Mouse (Mus musculus): ENCODE data around the gene Wdr41. TPM values are rescaled to one million over a fixed set of nuclear protein-coding genes. Genes with fewer than 3 reads are reported as not detected.

Gene Wdr41
- total RNA-seq (2022), result 10 to 100 TPM; 21.7 to 26.7 (median 24.0) TPM

DNA sequence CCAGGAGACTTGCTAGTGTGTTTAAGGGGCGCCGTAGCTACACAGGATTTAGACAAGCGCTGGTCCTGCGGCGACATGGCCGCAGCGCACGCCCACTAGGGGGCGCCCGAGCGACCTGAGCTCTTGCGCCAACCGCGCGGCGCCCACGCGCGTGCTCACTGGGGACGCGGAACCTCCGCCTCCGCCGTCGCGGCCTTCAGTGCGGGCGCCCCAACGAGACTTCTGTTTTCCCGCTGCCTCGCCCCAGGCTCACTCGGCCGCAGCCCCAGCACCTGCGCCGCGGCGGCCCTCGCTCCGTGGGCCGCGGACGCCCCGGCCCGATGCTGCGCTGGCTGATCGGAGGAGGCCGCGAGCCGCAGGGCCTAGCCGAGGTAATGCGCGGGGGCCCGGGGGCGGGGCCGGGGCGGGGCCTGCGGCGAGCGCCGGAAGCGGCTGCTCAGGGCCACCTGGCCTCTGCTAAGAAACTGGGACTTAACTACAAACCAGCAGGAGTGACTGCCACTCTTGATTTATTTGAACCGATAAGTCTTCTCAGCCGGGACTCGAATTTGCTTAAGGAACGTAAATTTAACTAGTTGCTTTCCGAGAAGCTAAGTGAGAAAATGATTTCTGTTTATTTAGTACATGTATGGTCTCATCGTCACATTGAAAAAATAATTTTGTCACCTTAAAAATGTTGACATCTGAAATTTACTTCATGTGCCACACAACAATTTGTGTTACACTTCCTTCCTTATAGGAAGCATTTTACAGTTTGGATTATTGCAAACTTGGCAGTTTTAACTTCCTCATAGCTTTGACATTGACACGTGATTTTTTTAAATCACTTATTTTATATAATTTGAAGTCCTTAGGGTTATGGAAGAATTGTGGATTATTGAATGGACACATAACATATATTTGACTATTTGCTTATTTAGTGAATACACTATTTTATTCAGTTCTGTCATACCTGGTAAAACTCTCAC lies at the start of gene Wdr41:
TSS of gene Wdr41 (plus strand) at position 126 of the 968 bp plus-strand sequence.
- DNase-seq, result peak; percentile 84

- DNase-seq, result no peak
Measured at GRCm38 (mm10) chr13:94928086-94928485, 48.1 kb upstream of the Wdr41 start.

DNA sequence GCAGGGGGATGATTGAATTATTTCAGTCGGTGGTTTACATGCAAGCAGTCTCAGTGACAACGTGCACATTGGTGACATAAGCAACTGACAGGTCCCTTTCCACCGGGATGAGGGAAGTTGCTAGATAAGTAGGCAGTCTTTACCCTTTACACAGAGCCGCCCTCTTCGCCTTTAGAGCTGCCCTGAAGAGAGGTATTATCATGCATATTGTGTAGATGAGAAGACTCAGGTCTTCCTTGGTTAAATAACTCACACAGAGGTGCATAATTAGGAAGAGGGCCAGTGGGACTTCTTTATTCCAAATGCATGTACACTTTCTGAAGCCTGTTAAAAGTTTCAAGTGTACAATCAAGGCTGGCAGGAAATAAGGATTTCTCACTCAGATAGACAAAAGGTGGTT lies 37.7 kb upstream of the Wdr41 start:
- DNase-seq, result no peak

DNA sequence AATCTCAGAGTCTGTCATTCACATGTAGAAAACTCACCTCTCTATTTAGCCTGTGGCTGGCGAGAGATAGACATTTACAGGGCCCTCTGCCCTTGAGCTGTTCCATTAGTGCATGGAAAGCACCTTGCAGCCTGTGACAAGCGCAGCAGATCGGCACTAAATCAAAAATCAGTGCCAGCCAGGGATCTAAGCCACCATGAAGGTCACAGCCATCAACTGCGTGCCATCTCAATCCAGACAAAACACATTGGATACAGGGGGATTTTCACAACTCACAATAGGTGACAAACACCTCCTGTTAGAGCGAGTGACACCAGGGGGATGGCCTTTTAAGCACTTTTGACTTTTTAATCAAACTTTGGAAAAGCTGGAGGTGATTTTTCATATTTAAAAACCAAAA lies 36.0 kb upstream of the Wdr41 start:
- peak; percentile 18 for DNase-seq

DNA sequence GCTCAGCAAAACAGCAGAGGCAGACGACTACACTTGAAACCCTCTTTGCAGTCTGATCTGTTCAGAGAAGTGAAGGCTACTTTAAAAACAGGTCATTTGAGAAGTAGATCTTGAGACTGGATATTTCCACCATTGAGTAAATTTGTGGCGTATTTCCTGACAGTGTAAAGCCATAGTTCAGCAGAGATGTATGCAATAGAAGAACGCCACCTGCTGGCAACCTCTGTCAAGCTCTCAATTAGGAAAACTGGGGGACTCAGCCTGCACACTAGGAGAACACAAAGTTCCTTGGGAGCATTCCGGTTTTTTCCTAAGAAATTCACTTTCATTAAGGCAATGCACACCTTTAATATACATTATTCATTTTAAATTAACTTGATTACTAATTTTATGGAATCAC lies 34.9 kb upstream of the Wdr41 start:
- peak; percentile 34 for DNase-seq

DNA sequence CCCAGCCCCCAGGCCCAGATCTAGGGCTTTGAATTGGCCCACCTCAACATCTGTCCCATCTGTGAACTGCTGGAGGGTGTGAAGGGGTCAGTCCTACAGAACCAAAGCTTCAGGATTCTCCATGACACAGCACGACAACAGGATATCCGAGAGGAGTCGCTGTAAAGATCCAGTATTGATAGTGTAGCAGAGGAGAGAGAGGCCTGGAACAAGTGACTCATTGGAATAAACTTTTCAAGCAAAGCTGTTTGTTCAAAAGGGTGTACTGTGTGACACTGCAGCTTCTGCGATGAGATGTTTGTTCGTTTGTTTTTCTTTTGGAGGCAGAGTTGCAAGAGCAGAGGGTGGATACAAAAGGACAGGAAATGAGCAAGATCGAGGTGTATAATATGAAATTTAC lies 20.2 kb upstream of the Wdr41 start:
- DNase-seq, result no peak

GRCm38 (mm10) chr13:94957965-94958364 lies 18.2 kb upstream of the Wdr41 start:
- DNase-seq, result no peak

DNA sequence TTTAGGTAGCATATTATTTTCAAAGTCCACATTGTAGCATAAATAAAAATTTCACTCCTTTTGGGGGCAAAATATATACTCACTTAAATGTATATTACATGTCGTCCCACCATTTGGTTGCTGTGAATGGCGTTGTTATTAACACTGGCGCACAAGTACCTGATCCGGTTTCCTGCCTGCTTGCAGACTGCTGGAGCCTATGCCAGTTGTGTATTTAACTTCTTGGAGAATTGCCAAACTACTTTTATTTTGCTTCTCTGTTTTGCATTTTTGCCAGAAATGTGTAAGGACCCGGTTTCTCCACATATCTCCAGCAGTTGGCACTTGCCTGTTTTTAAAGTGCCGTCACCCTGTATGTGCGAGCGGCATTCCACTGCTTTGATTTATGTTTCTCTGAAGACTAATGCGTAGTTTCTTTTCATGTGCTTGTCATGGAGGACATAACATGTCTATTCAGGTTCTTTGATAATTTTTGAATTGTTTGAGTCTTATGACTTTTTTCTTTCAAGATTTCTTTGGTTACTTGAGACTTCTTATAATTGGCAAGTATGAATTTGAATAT lies 6.1 kb upstream of the Wdr41 start:
- DNase-seq, result no peak

- DNase-seq, result no peak
Measured at GRCm38 (mm10) chr13:94975828-94976218, 321 bp upstream of the Wdr41 start.

DNA sequence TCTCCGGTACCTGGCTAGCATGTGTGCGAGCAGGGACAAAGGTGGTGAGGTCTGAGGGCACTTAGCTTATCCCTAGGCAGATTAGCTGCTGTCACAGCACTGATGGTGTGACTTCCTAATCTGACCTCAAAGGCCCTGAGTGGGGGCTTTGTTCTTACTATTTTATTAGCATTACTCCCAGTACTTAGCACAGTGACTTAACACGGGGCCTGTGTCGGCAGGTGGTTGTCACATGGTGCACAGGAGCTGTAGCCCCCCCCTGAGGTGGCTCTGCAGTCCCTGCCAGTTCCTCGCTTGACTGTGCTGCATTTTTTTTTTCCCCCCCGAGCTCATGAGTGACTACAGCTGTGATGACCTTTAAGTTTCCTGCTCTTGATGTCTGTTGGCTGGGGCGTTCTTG lies 2.9 kb downstream of the Wdr41 start:
- no peak for DNase-seq

DNA sequence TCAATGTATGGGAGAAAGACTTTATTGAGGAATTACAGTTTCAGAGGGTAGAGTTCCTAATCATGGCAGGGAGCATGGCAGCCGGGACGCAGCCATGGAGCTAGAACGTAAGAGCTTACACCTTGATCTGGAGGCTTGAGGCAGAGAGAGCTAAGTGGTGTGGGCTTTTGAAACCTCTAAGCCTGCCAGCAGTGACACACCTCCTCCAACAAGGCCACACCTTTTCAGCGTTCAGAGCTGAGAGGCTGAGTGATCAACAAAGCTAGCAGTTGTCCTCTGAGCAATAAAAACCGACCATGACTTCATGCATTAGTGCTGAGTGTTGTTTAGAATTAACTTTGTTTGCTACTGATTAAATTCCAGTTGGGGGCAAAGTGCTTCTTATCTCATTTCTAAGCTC lies 14.4 kb downstream of the Wdr41 start:
- DNase-seq, result no peak

GRCm38 (mm10) chr13:95007281-95007680 lies 31.1 kb downstream of the Wdr41 start:
- no peak for DNase-seq

DNA sequence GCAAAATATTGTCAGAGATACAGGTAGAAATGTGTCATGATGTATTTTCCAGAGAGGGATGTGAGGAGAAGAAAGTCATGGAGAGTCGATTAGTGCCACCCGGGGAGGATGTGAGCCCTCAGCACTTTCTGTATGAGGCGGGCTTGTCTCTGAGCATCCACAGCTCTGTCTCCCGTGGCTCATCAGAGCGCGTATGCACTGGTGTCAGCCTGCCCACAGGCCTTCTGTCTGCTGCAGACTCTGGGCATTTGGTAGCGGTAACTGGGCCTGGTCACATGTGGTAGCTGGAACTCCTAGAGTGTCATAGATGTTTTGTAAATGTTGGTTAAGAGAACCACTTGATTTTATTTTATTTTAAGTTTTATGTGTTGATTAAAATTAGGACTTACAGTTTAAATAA lies 33.1 kb downstream of the Wdr41 start:
- no peak for DNase-seq

GRCm38 (mm10) chr13:95011546-95012257 lies 35.6 kb downstream of the Wdr41 start:
- DNase-seq, result no peak

DNA sequence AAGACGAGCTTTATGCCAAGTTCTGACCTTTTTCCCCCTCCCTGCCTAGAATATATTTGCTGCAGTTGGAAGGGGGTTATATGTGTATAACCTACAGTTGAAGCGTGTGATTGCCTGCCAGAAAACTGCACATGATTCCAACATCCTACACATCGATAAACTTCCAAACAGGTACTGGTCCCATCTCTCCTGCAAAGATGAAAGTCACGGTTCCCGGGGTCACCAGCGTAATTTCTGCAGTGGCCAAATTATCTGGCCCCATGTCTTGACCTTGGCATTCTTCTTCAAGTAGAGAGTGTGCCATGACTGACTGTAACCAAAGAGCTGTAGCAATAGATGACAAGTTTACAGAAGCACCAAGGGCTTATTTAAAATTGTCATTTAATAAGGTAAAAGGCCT lies 41.1 kb downstream of the Wdr41 start:
- DNase-seq, result no peak

GRCm38 (mm10) chr13:95017916-95018315 lies 41.8 kb downstream of the Wdr41 start:
- peak; percentile 47 for DNase-seq

GRCm38 (mm10) chr13:95019345-95019744 lies 43.2 kb downstream of the Wdr41 start:
- DNase-seq, result no peak

DNA sequence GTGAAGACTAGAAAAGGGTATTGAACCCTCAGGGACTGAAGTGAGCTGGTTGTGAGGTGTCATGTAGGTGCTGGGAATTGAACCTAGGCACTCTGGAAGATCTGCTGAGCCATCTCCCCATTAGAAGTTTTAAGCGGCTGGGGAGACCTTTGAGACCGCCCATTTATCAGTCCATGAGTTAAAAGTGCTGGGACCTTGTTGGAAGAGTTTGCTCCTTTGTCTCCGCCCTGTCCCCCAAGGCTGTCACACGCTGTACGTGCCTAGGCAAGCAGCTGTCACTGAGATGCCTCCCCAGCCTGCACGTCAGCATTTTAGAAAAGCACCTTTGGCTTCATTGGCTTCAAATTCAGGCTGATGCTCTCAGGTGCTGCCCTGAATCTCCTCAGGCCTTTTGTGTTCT lies 44.1 kb downstream of the Wdr41 start:
- no peak for DNase-seq

DNA sequence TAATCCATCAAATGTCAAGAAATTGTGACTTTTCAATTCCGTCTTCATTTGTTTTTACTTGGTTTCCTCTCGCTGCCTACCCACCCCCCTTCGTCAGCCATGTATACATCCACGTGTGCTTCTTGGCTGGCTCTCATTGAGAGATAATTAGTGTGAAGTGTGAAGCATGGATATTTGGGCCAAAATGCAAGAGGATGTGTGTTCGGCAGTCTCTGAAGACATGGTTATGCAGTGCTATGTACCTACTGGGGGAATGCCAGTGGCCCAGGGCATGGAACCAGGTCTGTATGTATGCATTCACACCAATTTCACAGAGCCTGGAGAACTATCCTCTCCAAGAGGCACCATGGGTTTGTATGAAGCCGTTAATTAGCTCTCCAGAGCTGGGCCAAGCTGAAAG lies 54.7 kb downstream of the Wdr41 start:
- no peak for DNase-seq

- DNase-seq, result no peak
Measured at GRCm38 (mm10) chr13:95032127-95032831, 56.1 kb downstream of the Wdr41 start.

DNA sequence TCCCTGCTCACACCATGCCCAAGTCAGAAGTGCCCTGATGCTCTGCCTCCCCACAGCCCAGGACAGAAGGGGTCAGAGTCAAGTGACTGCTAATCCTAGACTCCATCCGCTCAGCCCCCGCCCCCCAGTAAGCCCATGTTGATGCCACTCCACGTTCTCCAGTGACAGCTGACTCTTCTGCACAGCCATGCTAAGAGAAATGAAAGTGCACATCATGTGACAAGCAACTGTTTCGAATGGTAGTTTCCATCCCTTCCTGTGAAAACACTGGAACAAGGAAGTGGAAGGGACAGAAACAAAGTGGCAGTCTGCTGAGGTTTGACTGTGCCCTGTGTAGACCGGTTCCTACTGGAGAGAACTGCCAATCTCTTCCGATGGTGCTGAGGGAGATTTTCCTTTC lies 56.8 kb downstream of the Wdr41 start:
- DNase-seq, result no peak

- peak; percentile 71 for DNase-seq
Measured at GRCm38 (mm10) chr13:95034094-95034493, 58.0 kb downstream of the Wdr41 start.

- DNase-seq, result no peak
Measured at GRCm38 (mm10) chr13:95034715-95035114, 58.6 kb downstream of the Wdr41 start.
